Mouse (Mus musculus): ENCODE measurements around the gene Tmod3. TPM values are rescaled to one million over a fixed set of nuclear protein-coding genes. Genes with fewer than 3 reads are reported as not detected.
"Not testable (repeated sequence)": the region's sequence is repeated elsewhere in the genome, so short reads cannot be mapped to it uniquely, and the experiment has no call there.

Tmod3 gene
- polyA plus RNA-seq, 1 experiment = 45.4 TPM

GRCm38 (mm10) chr9:75549010-75549409 is 10.4 kb downstream of the Tmod3 start:
- 67% methylated on average over 8 of the region's 8 CpGs for WGBS
- Histone ChIP-seq H3K27ac (ENCODE audit: insufficient read depth, low read length) (no peak overlapping the region), H3K27me3 (ENCODE audit: control insufficient read depth, insufficient read depth, low read length) (no peaks in the 10 kb centered on the region), H3K4me1 (ENCODE audit: control insufficient read depth, insufficient read depth, low read length) (peaks cover 5% of the 10 kb centered on the region; the same call in 1 of the 2 replicates), H3K4me3 (replicated peaks; ENCODE audit: insufficient read depth, low read depth, low read length) (no peak overlapping the region)
- no peak for TF ChIP-seq POLR2A (IDR thresholded peaks at IDR 0.05; ENCODE audit: borderline replicate concordance, insufficient read depth, low read length)
- TF ChIP-seq CTCF (IDR thresholded peaks at IDR 0.05; ENCODE audit: borderline replicate concordance, insufficient read depth, low read depth, low read length) = no peak
- no peak for DNase-seq

GRCm38 (mm10) chr9:75546885-75547553 is 12.4 kb downstream of the Tmod3 start:
- no peak for DNase-seq
- Histone ChIP-seq H3K27me3 (ENCODE audit: control insufficient read depth, insufficient read depth, low read length) (no peaks in the 10 kb centered on the region), H3K4me3 (replicated peaks; ENCODE audit: insufficient read depth, low read depth, low read length) (no peak overlapping the region), H3K4me1 (ENCODE audit: control insufficient read depth, insufficient read depth, low read length) (peaks cover 2% of the 10 kb centered on the region; the same call in 1 of the 2 replicates), H3K27ac (ENCODE audit: insufficient read depth, low read length) (0 out of 2 replicates have a peak overlapping the region, but pooled peaks have one; percentile 6)
- whole genome bisulfite sequencing = 79% methylated on average over 12 of the region's 12 CpGs
- TF ChIP-seq CTCF (IDR thresholded peaks at IDR 0.05; ENCODE audit: borderline replicate concordance, insufficient read depth, low read depth, low read length) = no peak
- TF ChIP-seq POLR2A (IDR thresholded peaks at IDR 0.05; ENCODE audit: borderline replicate concordance, insufficient read depth, low read length) = no peak

GRCm38 (mm10) chr9:75545514-75545913 is 13.9 kb downstream of the Tmod3 start:
- 95% methylated on average over 8 of the region's 8 CpGs for WGBS
- DNase-seq = no peak
- TF ChIP-seq POLR2A (IDR thresholded peaks at IDR 0.05; ENCODE audit: borderline replicate concordance, insufficient read depth, low read length) (no peak), CTCF (IDR thresholded peaks at IDR 0.05; ENCODE audit: borderline replicate concordance, insufficient read depth, low read depth, low read length) (no peak)
- Histone ChIP-seq H3K4me3 (replicated peaks; ENCODE audit: insufficient read depth, low read depth, low read length) (no peak overlapping the region), H3K27ac (ENCODE audit: insufficient read depth, low read length) (no peak overlapping the region), H3K27me3 (ENCODE audit: control insufficient read depth, insufficient read depth, low read length) (no peaks in the 10 kb centered on the region), H3K4me1 (ENCODE audit: control insufficient read depth, insufficient read depth, low read length) (no peaks in the 10 kb centered on the region)

- H3K27ac ChIP-seq (ENCODE audit: insufficient read depth, low read length) = no peak overlapping the region
- WGBS = 34% methylated on average over 5 of the region's 5 CpGs
These were observed 18.0 kb downstream of the Tmod3 start for GRCm38 (mm10) chr9:75541497-75541896.

GRCm38 (mm10) chr9:75536422-75536821 is 23.0 kb downstream of the Tmod3 start:
- H3K4me3 ChIP-seq (replicated peaks; ENCODE audit: insufficient read depth, low read depth, low read length) = no peak overlapping the region
- H3K4me1 ChIP-seq (ENCODE audit: control insufficient read depth, insufficient read depth, low read length) = peaks cover 5% of the 10 kb centered on the region; the same call in 1 of the 2 replicates
- no peak for DNase-seq
- WGBS = 80% methylated on average over 1 of the region's 1 CpGs
- H3K27me3 ChIP-seq (ENCODE audit: control insufficient read depth, insufficient read depth, low read length) = no peaks in the 10 kb centered on the region
- no peak overlapping the region for H3K27ac ChIP-seq (ENCODE audit: insufficient read depth, low read length)
- TF ChIP-seq POLR2A (IDR thresholded peaks at IDR 0.05; ENCODE audit: borderline replicate concordance, insufficient read depth, low read length) (no peak), CTCF (IDR thresholded peaks at IDR 0.05; ENCODE audit: borderline replicate concordance, insufficient read depth, low read depth, low read length) (no peak)

More at GRCm38 (mm10) chr9:75541497-75541896, 18.0 kb downstream of the Tmod3 start:
- DNase-seq = no peak
- Histone ChIP-seq H3K4me1 (ENCODE audit: control insufficient read depth, insufficient read depth, low read length) (no peaks in the 10 kb centered on the region), H3K27me3 (ENCODE audit: control insufficient read depth, insufficient read depth, low read length) (no peaks in the 10 kb centered on the region), H3K4me3 (replicated peaks; ENCODE audit: insufficient read depth, low read depth, low read length) (no peak overlapping the region)
- TF ChIP-seq POLR2A (IDR thresholded peaks at IDR 0.05; ENCODE audit: borderline replicate concordance, insufficient read depth, low read length) (no peak), CTCF (IDR thresholded peaks at IDR 0.05; ENCODE audit: borderline replicate concordance, insufficient read depth, low read depth, low read length) (no peak)

- no peaks in the 10 kb centered on the region for H3K27me3 ChIP-seq (ENCODE audit: control insufficient read depth, insufficient read depth, low read length)
- H3K27ac ChIP-seq (ENCODE audit: insufficient read depth, low read length) = no peak overlapping the region
- peaks cover 5% of the 10 kb centered on the region; the same call in 1 of the 2 replicates for H3K4me1 ChIP-seq (ENCODE audit: control insufficient read depth, insufficient read depth, low read length)
- DNase-seq = no peak
- WGBS = 94% methylated on average over 8 of the region's 8 CpGs
- H3K4me3 ChIP-seq (replicated peaks; ENCODE audit: insufficient read depth, low read depth, low read length) = no peak overlapping the region
- no peak for TF ChIP-seq POLR2A (IDR thresholded peaks at IDR 0.05; ENCODE audit: borderline replicate concordance, insufficient read depth, low read length)
- no peak for TF ChIP-seq CTCF (IDR thresholded peaks at IDR 0.05; ENCODE audit: borderline replicate concordance, insufficient read depth, low read depth, low read length)
These were observed 25.0 kb downstream of the Tmod3 start for GRCm38 (mm10) chr9:75534431-75534962.

- WGBS = 52% methylated on average over 9 of the region's 9 CpGs
- DNase-seq; H3K27me3 ChIP-seq (ENCODE audit: control insufficient read depth, insufficient read depth, low read length); H3K4me3 ChIP-seq (replicated peaks; ENCODE audit: insufficient read depth, low read depth, low read length); H3K4me1 ChIP-seq (ENCODE audit: control insufficient read depth, insufficient read depth, low read length); H3K27ac ChIP-seq (ENCODE audit: insufficient read depth, low read length): not testable (repeated sequence)
These were observed 26.5 kb downstream of the Tmod3 start for GRCm38 (mm10) chr9:75532989-75533388.

- Histone ChIP-seq H3K27ac (ENCODE audit: insufficient read depth, low read length) (no peak overlapping the region), H3K4me3 (replicated peaks; ENCODE audit: insufficient read depth, low read depth, low read length) (no peak overlapping the region), H3K4me1 (ENCODE audit: control insufficient read depth, insufficient read depth, low read length) (peaks cover 5% of the 10 kb centered on the region; the same call in 1 of the 2 replicates), H3K27me3 (ENCODE audit: control insufficient read depth, insufficient read depth, low read length) (no peaks in the 10 kb centered on the region)
- no peak for DNase-seq
- 93% methylated on average over 7 of the region's 7 CpGs for WGBS
- TF ChIP-seq CTCF (IDR thresholded peaks at IDR 0.05; ENCODE audit: borderline replicate concordance, insufficient read depth, low read depth, low read length) (no peak), POLR2A (IDR thresholded peaks at IDR 0.05; ENCODE audit: borderline replicate concordance, insufficient read depth, low read length) (no peak)
These were observed 27.0 kb downstream of the Tmod3 start for GRCm38 (mm10) chr9:75532461-75532860.

Data from cerebellum, adult 2 months (tissue).